Mouse (Mus musculus) MEL (cell line): ENCODE results near the gene Dbil5. TPM values are rescaled to one million over a fixed set of nuclear protein-coding genes. Genes with fewer than 3 reads are reported as not detected.

ENCODE experiments used
- DNase-seq: peaks from one replicate; pipeline ENCODE4 v3.0.0; 2011; ENCODE audit warnings: low read depth, low spot score
- H3K27ac ChIP-seq: 2 replicates; pipeline ENCODE4 v1.5.1; 2012; ENCODE audit warnings: low read depth, mild to moderate bottlenecking, control low read depth, low read length, moderate library complexity; ENCODE audit not compliant: control insufficient read depth
- H3K27me3 ChIP-seq, 2 experiments: fragments of 150-350 bp in 1 of 2; sonication (generic) in 1 of 2; 2 replicates each; pipeline ENCODE4 v1.6.1; 2012; ENCODE audit warnings: low read length in 2 of 2, mild to moderate bottlenecking in 2 of 2, improper control_type of control experiment in 1 of 2, moderate library complexity in 1 of 2; ENCODE audit not compliant: insufficient read depth in 2 of 2, control insufficient read depth in 1 of 2
- H3K36me3 ChIP-seq, 2 experiments: 2 replicates each; pipeline ENCODE4 v1.6.1; 2012 to 2014; ENCODE audit warnings: low read length in 2 of 2, improper control_type of control experiment in 1 of 2, inconsistent platforms in 1 of 2, mild to moderate bottlenecking in 1 of 2; ENCODE audit not compliant: insufficient read depth in 2 of 2, control insufficient read depth in 1 of 2
- H3K4me1 ChIP-seq, 2 experiments: fragments of 150-350 bp in 1 of 2; sonication (generic) in 1 of 2; 2 replicates each; pipeline ENCODE4 v1.6.1; 2012; ENCODE audit warnings: low read length in 2 of 2, improper control_type of control experiment in 1 of 2, mild to moderate bottlenecking in 1 of 2; ENCODE audit not compliant: insufficient read depth in 2 of 2, control insufficient read depth in 1 of 2
- H3K4me3 ChIP-seq, 2 experiments: fragments of 150-350 bp in 1 of 2; sonication (generic) in 1 of 2; 2 replicates each; pipeline ENCODE4 v1.5.1; 2012; ENCODE audit warnings: low read depth in 2 of 2, low read length in 2 of 2, mild to moderate bottlenecking in 2 of 2, moderate library complexity in 2 of 2, control low read depth in 1 of 2, improper control_type of control experiment in 1 of 2; ENCODE audit not compliant: control insufficient read depth in 1 of 2, insufficient read depth in 1 of 2
- H3K79me2 ChIP-seq: 2 replicates; pipeline ENCODE4 v1.6.1; 2012; ENCODE audit warnings: mild to moderate bottlenecking, low read length, moderate library complexity; ENCODE audit not compliant: control insufficient read depth, poor library complexity, insufficient read depth
- H3K9ac ChIP-seq: 2 replicates; pipeline ENCODE4 v1.6.1; 2012; ENCODE audit warnings: low read depth, mild to moderate bottlenecking, control low read depth, low read length, moderate library complexity; ENCODE audit not compliant: control insufficient read depth, poor library complexity, severe bottlenecking
- H3K9me3 ChIP-seq: fragments of 150-350 bp; sonication (generic); replicated peaks from 2 replicates; pipeline ENCODE4 v1.6.1; 2012; ENCODE audit warnings: mild to moderate bottlenecking, low read length, improper control_type of control experiment, moderate library complexity; ENCODE audit not compliant: insufficient read depth
- BHLHE40 ChIP-seq: IDR thresholded peaks from 2 replicates; pipeline ENCODE4 v1.6.1; 2012; ENCODE audit warnings: low read depth, mild to moderate bottlenecking, inconsistent platforms, low read length, improper control_type of control experiment, borderline replicate concordance
- CHD1 ChIP-seq: IDR thresholded peaks from 2 replicates; pipeline ENCODE4 v1.6.1; 2012; ENCODE audit warnings: low read depth, mild to moderate bottlenecking, inconsistent platforms, low read length, improper control_type of control experiment
- CHD2 ChIP-seq: IDR thresholded peaks from 2 replicates; pipeline ENCODE4 v1.6.1; 2011; ENCODE audit warnings: low read length, improper control_type of control experiment
- CTCF ChIP-seq, 3 experiments: IDR thresholded peaks in 2 of 3; conservative IDR thresholded peaks in 1 of 3; 2 replicates each; pipeline ENCODE4 v1.5.1; 2011 to 2012; ENCODE audit warnings: low read length in 3 of 3, low read depth in 2 of 3, mild to moderate bottlenecking in 2 of 3, improper control_type of control experiment in 1 of 3, inconsistent platforms in 1 of 3, mixed read lengths in 1 of 3, moderate library complexity in 1 of 3; ENCODE audit not compliant: control insufficient read depth in 1 of 3, insufficient read depth in 1 of 3, poor library complexity in 1 of 3, severe bottlenecking in 1 of 3
- E2F4 ChIP-seq: IDR thresholded peaks from 2 replicates; pipeline ENCODE4 v1.6.1; 2011; ENCODE audit warnings: low read depth, low read length, improper control_type of control experiment, borderline replicate concordance
- ELF1 ChIP-seq: IDR thresholded peaks from 2 replicates; pipeline ENCODE4 v1.6.1; 2014; ENCODE audit warnings: low read depth, mild to moderate bottlenecking, inconsistent platforms, low read length, improper control_type of control experiment, moderate library complexity
- ETS1 ChIP-seq: IDR thresholded peaks from 2 replicates; pipeline ENCODE4 v1.6.1; 2012; ENCODE audit warnings: low read depth, mild to moderate bottlenecking, inconsistent platforms, low read length, improper control_type of control experiment, moderate library complexity
- GABPA ChIP-seq: IDR thresholded peaks from 2 replicates; pipeline ENCODE4 v1.6.1; 2012; ENCODE audit warnings: low read depth, mild to moderate bottlenecking, inconsistent platforms, low read length, improper control_type of control experiment, moderate library complexity
- GATA1 ChIP-seq: IDR thresholded peaks from 2 replicates; pipeline ENCODE4 v1.6.1; 2011; ENCODE audit warnings: low read depth, low read length, improper control_type of control experiment
- HCFC1 ChIP-seq: IDR thresholded peaks from 2 replicates; pipeline ENCODE4 v1.6.1; 2012; ENCODE audit warnings: low read depth, mild to moderate bottlenecking, inconsistent platforms, low read length, improper control_type of control experiment, moderate library complexity
- JUND ChIP-seq: IDR thresholded peaks from 2 replicates; pipeline ENCODE4 v1.6.1; 2011; ENCODE audit warnings: low read depth, mild to moderate bottlenecking, improper control_type of control experiment, low read length
- KAT2A ChIP-seq: conservative IDR thresholded peaks from 2 replicates; pipeline ENCODE4 v1.6.1; 2012; ENCODE audit warnings: low read depth, low read length, improper control_type of control experiment, inconsistent platforms
- MAFK ChIP-seq: IDR thresholded peaks from 2 replicates; pipeline ENCODE4 v1.6.1; 2011; ENCODE audit warnings: low read depth, mild to moderate bottlenecking, low read length, improper control_type of control experiment, borderline replicate concordance
- MAX ChIP-seq: IDR thresholded peaks from 2 replicates; pipeline ENCODE4 v1.6.1; 2011; ENCODE audit warnings: low read length, improper control_type of control experiment
- MAZ ChIP-seq: IDR thresholded peaks from 2 replicates; pipeline ENCODE4 v1.6.1; 2012; ENCODE audit warnings: low read depth, mild to moderate bottlenecking, inconsistent platforms, low read length, improper control_type of control experiment
- MXI1 ChIP-seq: IDR thresholded peaks from 2 replicates; pipeline ENCODE4 v1.6.1; 2011; ENCODE audit warnings: mild to moderate bottlenecking, low read depth, low read length, improper control_type of control experiment
- MYB ChIP-seq: IDR thresholded peaks from 2 replicates; pipeline ENCODE4 v1.6.1; 2011; ENCODE audit warnings: mild to moderate bottlenecking, low read depth, low read length, improper control_type of control experiment
- MYC ChIP-seq: IDR thresholded peaks from 2 replicates; pipeline ENCODE4 v1.6.1; 2011; ENCODE audit warnings: low read depth, mild to moderate bottlenecking, low read length, improper control_type of control experiment, moderate library complexity
- NELFE ChIP-seq: IDR thresholded peaks from 2 replicates; pipeline ENCODE4 v1.6.1; 2011; ENCODE audit warnings: low read depth, low read length, improper control_type of control experiment
- NRF1 ChIP-seq: IDR thresholded peaks from 2 replicates; pipeline ENCODE4 v1.6.1; 2014; ENCODE audit warnings: low read depth, mild to moderate bottlenecking, inconsistent platforms, low read length, improper control_type of control experiment, moderate library complexity; ENCODE audit not compliant: poor library complexity, insufficient read depth, severe bottlenecking
- POLR2A ChIP-seq, 2 experiments: IDR thresholded peaks; 2 replicates each; pipeline ENCODE4 v1.6.1; 2011 to 2012; ENCODE audit warnings: low read length in 2 of 2, mild to moderate bottlenecking in 2 of 2, control low read depth in 1 of 2, improper control_type of control experiment in 1 of 2, low read depth in 1 of 2, moderate library complexity in 1 of 2; ENCODE audit not compliant: control insufficient read depth in 1 of 2, insufficient read depth in 1 of 2, poor library complexity in 1 of 2
- POLR2AphosphoS2 ChIP-seq: IDR thresholded peaks from 2 replicates; pipeline ENCODE4 v1.6.1; 2011; ENCODE audit warnings: low read length, improper control_type of control experiment
- POLR2AphosphoS5 ChIP-seq: IDR thresholded peaks from 2 replicates; pipeline ENCODE4 v1.6.1; 2012; ENCODE audit warnings: low read depth, borderline replicate concordance, mild to moderate bottlenecking, inconsistent platforms, low read length, moderate library complexity, mixed read lengths
- RAD21 ChIP-seq: IDR thresholded peaks from 2 replicates; pipeline ENCODE4 v1.6.1; 2011; ENCODE audit warnings: mild to moderate bottlenecking, low read depth, low read length, improper control_type of control experiment
- RCOR1 ChIP-seq: IDR thresholded peaks from 2 replicates; pipeline ENCODE4 v1.6.1; 2012; ENCODE audit warnings: low read depth, mild to moderate bottlenecking, inconsistent platforms, low read length, improper control_type of control experiment
- SIN3A ChIP-seq: IDR thresholded peaks from 2 replicates; pipeline ENCODE4 v1.6.1; 2012; ENCODE audit warnings: low read length, improper control_type of control experiment, inconsistent platforms
- SMC3 ChIP-seq: IDR thresholded peaks from 2 replicates; pipeline ENCODE4 v1.6.1; 2011; ENCODE audit warnings: low read depth, low read length, improper control_type of control experiment
- TAL1 ChIP-seq: IDR thresholded peaks from 2 replicates; pipeline ENCODE4 v1.6.1; 2012; ENCODE audit warnings: mild to moderate bottlenecking, inconsistent platforms, low read length, moderate library complexity, mixed read lengths
- TBP ChIP-seq: IDR thresholded peaks from 2 replicates; pipeline ENCODE4 v1.8.0; 2011; ENCODE audit warnings: low read depth, low read length, improper control_type of control experiment
- TCF12 ChIP-seq: IDR thresholded peaks from 2 replicates; pipeline ENCODE4 v1.6.1; 2014; ENCODE audit warnings: low read depth, mild to moderate bottlenecking, inconsistent platforms, low read length, improper control_type of control experiment, moderate library complexity
- UBTF ChIP-seq: IDR thresholded peaks from 2 replicates; pipeline ENCODE4 v1.6.1; 2012; ENCODE audit warnings: low read depth, mild to moderate bottlenecking, inconsistent platforms, low read length, improper control_type of control experiment, moderate library complexity, borderline replicate concordance; ENCODE audit not compliant: insufficient read depth
- USF1 ChIP-seq: IDR thresholded peaks from 2 replicates; pipeline ENCODE4 v1.6.1; 2014; ENCODE audit warnings: low read depth, mild to moderate bottlenecking, inconsistent platforms, low read length, improper control_type of control experiment, moderate library complexity
- USF2 ChIP-seq, 2 experiments: IDR thresholded peaks; 2 replicates each; pipeline ENCODE4 v1.6.1; 2011 to 2012; ENCODE audit warnings: improper control_type of control experiment in 2 of 2, low read length in 2 of 2, borderline replicate concordance in 1 of 2, inconsistent platforms in 1 of 2, low read depth in 1 of 2, mild to moderate bottlenecking in 1 of 2; ENCODE audit not compliant: insufficient read depth in 1 of 2
- ZC3H11A ChIP-seq: IDR thresholded peaks from 2 replicates; pipeline ENCODE4 v1.6.1; 2012; ENCODE audit warnings: low read depth, mild to moderate bottlenecking, inconsistent platforms, low read length, improper control_type of control experiment
- ZKSCAN1 ChIP-seq: IDR thresholded peaks from 2 replicates; pipeline ENCODE4 v1.6.1; 2012; ENCODE audit warnings: low read depth, mild to moderate bottlenecking, inconsistent platforms, low read length, improper control_type of control experiment, moderate library complexity
- ZMIZ1 ChIP-seq: IDR thresholded peaks from 2 replicates; pipeline ENCODE4 v1.6.1; 2012; ENCODE audit warnings: low read depth, mild to moderate bottlenecking, inconsistent platforms, low read length, improper control_type of control experiment, moderate library complexity
- ZNF384 ChIP-seq: IDR thresholded peaks from 2 replicates; pipeline ENCODE4 v1.6.1; 2012; ENCODE audit warnings: low read depth, mild to moderate bottlenecking, inconsistent platforms, low read length, improper control_type of control experiment
- polyA plus RNA-seq, 2 experiments: library from polyadenylated mRNA; stranded (reverse) in 1 of 2; unstranded in 1 of 2; fragments of >175 nt in 1 of 2; fragments of >200 nt in 1 of 2; gene quantifications; 2 replicates each; pipeline versions ENCODE4 v1.2.1 to v1.2.4; 2012; ENCODE audit warnings: low replicate concordance in 2 of 2, low read depth in 1 of 2; ENCODE audit not compliant: insufficient read length in 2 of 2, insufficient read depth in 1 of 2, missing spikeins in 1 of 2
- total RNA-seq: library from RNA; depleted of rRNA; stranded (reverse); fragments of 300-350 nt; gene quantifications from 2 replicates; pipeline ENCODE4 v1.2.3, GENCODE M21; 2012

Gene Dbil5
- total and polyA plus RNA-seq, 3 experiments = 0.62 to 0.67 TPM; not detected in 1

DNA sequence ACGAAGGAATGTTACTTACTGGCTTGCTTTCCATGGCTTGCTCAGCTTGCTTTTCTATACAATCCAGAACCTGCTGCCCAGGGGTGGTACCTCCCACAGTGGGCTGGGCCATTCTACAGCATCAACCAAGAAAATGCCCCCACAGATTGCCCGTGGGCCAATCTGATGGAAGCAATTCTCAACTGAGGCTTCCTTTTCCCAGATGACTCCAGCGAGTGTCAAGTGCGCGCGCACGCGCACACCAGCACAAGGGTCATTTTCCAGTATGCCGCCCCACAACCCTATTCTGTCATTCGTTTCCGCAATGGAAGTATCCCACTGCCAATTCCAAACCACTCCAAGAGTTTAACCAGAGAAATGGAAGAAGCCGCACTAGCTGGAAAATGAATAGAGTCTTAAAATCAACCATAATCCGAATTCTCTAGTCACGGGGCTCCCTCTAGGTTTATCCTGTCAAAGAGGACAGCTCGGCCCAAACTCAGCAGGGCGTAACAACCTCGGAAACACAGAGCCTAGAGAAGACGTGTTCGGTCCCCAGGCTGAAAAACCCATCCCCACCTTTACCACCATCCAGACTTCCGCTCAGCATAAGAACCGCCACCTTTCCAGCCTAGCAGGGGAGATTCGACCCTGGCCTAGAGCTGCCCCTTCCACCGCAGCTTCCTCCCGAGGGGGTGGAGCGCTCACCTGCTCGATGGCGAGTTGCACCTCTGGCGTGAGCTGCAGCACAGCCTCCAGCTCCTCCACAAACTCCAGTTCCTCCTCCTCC is 38.5 kb upstream of the Dbil5 start:
- H3K27me3 ChIP-seq = no peaks in the 10 kb centered on the region
- peaks cover 5 to 6% of the 10 kb centered on the region in 2 experiments; a peak in 3 of 4 replicates for H3K4me1 ChIP-seq
- peak overlapping the region; percentile 76 to 78 for H3K4me3 ChIP-seq
- H3K9ac ChIP-seq = peak overlapping the region; percentile 85
- peak overlapping the region; percentile 63 for H3K27ac ChIP-seq
- peak; percentile 83 for DNase-seq
- peaks cover 23% of the 10 kb centered on the region for H3K79me2 ChIP-seq
- H3K9me3 ChIP-seq = no peaks in the 10 kb centered on the region
- H3K36me3 ChIP-seq = peaks cover 1 to 13% of the 10 kb centered on the region in 2 experiments; a peak in 3 of 4 replicates
- TF ChIP-seq RAD21 = no peak
- no peak for TF ChIP-seq GATA1
- TF ChIP-seq SIN3A = no peak
- no peak for TF ChIP-seq USF1
- TF ChIP-seq UBTF = no peak
- TF ChIP-seq TBP = peak; percentile 61; the same call in 1 of the 2 replicates
- no peak for TF ChIP-seq TCF12
- TF ChIP-seq GABPA = no peak
- TF ChIP-seq MAZ = no peak
- no peak for TF ChIP-seq POLR2A (IDR thresholded peaks at IDR 0.05; ENCODE audit: control insufficient read depth in 1 of 2, insufficient read depth in 1 of 2, low read depth in 1 of 2, low read length in 2 of 2, poor library complexity in 1 of 2)
- TF ChIP-seq ELF1 = no peak
- no peak; the same call in 1 of the 2 replicates for TF ChIP-seq E2F4
- no peak for TF ChIP-seq NELFE
- no peak for TF ChIP-seq BHLHE40
- TF ChIP-seq CHD1 = peak; percentile 80
- TF ChIP-seq ZNF384 = no peak
- TF ChIP-seq MAFK = no peak
- TF ChIP-seq MYC = no peak
- peak; percentile 82 for TF ChIP-seq NRF1
- TF ChIP-seq ZMIZ1 = no peak
- TF ChIP-seq TAL1 = no peak
- no peak; the same call in 1 of the 2 replicates for TF ChIP-seq HCFC1
- TF ChIP-seq RCOR1 = no peak
- TF ChIP-seq JUND = no peak
- no peak for TF ChIP-seq ZC3H11A
- TF ChIP-seq POLR2AphosphoS2 = no peak
- TF ChIP-seq CHD2 = no peak
- no peak for TF ChIP-seq KAT2A
- TF ChIP-seq ZKSCAN1 = no peak
- no peak for TF ChIP-seq USF2 (IDR thresholded peaks at IDR 0.05; ENCODE audit: borderline replicate concordance in 1 of 2, insufficient read depth in 1 of 2, low read depth in 1 of 2, low read length in 2 of 2)
- no peak for TF ChIP-seq CTCF (IDR thresholded peaks at IDR 0.05 in 2 of 3, conservative IDR thresholded peaks at IDR 0.05 in 1 of 3; ENCODE audit: control insufficient read depth in 1 of 3, insufficient read depth in 1 of 3, low read depth in 2 of 3, low read length in 3 of 3, poor library complexity in 1 of 3, severe bottlenecking in 1 of 3)
- TF ChIP-seq POLR2AphosphoS5 = no peak
- TF ChIP-seq MAX = no peak
- peak; percentile 12; the same call in 1 of the 2 replicates for TF ChIP-seq SMC3
- TF ChIP-seq MYB = no peak
- TF ChIP-seq MXI1 = no peak; the same call in 1 of the 2 replicates
- TF ChIP-seq ETS1 = no peak
